Mouse (Mus musculus) liver, postnatal 0 days (tissue): ENCODE data around the gene Kbtbd13.

Source experiments
- CTCF ChIP-seq: sonication (generic); IDR thresholded peaks from 2 replicates; pipeline ENCODE4 v1.5.1; 2016; ENCODE audit warnings: antibody characterized with exemption, low read depth
- EP300 ChIP-seq: IDR thresholded peaks from 2 replicates; pipeline ENCODE4 v1.6.1; 2016; ENCODE audit warnings: antibody characterized with exemption, low read depth, mild to moderate bottlenecking

DNA sequence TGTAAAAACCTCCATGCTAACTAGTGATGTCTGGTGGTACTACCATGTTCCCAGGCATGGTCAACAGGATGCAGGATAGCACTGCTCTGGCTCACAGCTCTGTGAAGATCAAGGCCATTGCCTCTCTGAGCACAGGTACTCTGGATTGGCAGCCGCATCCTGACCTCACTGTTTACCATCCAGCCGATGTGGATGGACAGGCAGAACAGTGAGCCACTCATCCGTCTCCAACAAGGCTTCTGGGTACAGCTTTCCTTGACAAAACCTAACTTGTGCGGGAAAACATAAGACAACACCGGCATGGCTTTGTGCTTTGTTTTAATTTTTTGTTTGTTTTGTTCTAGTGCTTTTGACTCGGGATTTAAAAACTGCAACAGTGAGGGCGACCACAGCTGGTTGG, 25.7 kb downstream of the Kbtbd13 start:
- TF ChIP-seq CTCF: no peak
- no peak for TF ChIP-seq EP300
